Mouse (Mus musculus) retina, embryonic 14.5 days (tissue): ENCODE data around the gene Igf1r.

Source experiments
- DNase-seq: peaks from one replicate; pipeline ENCODE4 v3.0.0-alpha.2; 2015; ENCODE audit warnings: low spot score

Igf1r gene

DNA sequence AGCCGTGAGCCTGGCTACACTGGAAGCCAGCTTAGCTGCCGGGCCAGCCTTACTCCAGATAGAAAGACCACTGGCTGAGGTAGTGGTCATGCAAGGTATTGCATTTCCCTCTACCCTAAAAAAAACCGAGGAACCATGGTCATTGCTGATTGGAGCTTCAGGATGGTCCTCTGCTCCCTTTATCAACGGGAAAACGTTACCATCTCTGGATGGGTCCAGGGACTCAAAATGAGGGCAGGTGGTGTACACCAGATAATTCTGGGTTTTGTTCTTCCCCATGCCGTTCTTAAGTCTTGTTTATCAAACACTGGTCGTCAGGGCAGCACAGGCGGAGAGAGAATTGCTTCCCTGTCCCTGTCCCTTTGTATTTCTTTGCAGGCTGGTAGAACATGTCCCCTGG lies 57.0 kb downstream of the Igf1r start:
- DNase-seq = no peak

DNA sequence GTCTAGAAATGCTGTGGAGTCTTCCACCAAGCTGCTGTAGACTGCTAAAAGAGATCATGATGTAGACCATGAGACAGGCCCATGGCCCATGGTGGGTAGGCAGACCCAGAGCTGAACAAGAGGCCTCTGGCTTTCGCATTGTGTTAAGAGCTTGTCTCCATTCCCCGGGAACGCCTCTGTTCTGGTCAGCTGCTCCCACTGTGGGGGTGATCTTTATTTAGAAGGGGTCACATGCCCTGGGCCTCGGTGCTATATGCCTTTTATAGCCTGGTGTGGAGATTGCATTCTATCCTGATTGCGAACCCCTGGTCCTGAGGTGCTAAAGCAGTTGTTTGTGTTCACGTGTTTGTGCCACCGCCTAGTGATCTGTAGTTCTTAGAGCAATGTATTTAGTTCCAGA lies 57.5 kb downstream of the Igf1r start:
- DNase-seq = no peak

DNA sequence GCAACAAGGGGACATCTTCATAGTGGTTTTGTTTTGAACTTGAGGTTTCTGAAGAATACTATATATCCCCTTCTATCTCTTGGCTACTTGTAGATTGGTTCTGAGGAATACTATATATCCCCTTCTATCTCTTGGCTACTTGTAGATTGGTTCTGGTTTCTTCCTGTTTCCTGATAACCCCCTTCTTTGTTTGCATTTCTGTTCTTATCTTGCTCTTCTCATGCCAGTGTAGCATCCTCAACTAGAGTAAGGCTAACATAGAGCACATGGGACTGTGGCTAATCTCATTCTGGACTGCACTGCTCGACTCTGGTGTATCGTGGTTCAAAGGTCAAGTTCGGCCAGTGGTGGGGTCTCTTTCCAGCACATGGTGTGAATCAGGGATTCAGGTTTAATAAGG lies 58.2 kb downstream of the Igf1r start:
- DNase-seq = no peak

DNA sequence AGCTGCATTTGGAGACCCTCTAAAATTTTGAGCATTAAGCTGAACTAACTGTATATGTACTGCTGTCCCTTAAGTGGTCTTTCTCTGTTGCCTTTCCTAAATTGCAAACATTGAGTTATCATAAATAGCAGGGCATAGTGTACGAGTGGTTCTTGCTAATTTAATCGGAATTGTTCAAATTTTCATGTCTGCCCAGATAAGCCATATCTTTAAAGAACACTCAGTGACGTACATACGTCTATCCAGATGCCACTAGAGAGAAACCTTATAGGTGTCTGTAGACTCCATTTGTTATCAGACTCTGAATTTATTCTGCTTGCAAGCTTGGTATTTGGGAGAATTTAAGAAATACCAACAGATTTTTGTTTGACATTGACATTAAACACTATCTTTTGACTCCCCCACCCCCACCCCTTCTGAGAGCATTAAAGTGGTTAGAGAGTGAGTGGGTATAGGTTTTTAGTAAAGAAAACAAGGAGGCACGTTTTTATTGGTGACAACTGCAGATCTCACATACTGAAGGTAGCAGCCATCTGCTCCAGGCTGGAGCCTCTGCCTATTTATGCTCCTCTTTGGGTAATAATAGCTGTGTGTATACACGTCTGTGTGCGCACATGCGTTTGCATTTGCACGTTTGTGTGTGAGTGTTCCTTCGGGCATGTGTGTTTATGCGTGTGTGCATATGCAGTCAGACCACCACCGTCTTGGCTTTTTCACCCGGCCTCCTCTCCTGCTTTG lies 58.9 kb downstream of the Igf1r start:
- no peak for DNase-seq

DNA sequence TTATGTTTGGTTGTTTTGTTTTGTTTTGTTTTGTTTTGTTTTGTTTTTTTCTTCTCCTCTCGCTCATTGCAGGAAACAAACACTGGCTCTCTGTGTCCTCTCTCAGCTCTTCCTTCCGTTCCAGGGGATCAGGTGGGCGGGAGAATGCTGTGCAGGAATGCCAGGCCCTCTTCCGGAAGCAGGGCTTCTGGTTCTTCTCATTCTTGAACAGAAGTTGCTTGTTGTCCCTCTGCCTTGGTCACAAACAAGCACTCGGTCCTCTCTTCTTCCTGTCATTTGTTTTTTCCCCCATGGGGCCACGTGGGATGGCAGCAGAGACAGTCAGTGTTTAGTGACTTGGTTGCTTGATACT lies 59.5 kb downstream of the Igf1r start:
- DNase-seq = no peak

DNA sequence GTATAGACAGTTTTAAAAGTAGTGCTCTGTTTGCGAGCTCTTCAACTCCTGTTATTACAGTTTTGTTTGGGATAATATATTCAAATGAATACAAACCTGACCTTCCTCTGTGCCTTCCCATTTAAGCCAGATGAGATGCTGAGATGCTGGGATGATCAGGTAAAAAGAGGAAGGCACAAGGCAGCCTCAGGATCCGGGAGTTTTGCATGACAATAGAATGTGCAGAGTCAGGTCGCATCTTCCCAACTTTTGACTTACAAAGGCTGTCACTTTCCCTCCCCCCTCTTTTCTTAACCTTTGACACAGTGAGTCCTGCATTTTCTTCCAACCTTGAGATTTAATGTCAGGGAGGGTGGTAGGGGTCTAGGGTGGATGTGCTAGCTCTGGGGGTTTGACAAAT lies 61.9 kb downstream of the Igf1r start:
- no peak for DNase-seq

DNA sequence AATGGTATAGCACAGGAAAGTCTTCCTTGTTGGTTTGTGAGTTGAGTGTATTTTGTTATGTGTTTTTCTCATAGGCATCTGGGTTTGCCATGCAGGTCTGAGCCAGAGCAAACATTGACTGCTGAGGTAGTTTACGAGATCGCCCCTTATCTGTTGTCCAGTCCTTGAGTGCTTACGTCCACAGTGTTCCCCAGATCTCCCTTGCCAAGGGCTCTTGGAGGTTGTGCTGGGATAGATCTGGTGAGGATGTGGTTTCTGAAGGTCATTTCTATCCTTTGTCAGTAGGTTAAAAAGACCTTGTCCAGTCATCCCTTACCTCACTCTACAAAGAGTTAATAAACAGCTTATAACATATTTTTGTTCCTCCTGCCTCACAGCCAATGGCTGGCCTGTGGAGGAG lies 62.8 kb downstream of the Igf1r start:
- DNase-seq = no peak

DNA sequence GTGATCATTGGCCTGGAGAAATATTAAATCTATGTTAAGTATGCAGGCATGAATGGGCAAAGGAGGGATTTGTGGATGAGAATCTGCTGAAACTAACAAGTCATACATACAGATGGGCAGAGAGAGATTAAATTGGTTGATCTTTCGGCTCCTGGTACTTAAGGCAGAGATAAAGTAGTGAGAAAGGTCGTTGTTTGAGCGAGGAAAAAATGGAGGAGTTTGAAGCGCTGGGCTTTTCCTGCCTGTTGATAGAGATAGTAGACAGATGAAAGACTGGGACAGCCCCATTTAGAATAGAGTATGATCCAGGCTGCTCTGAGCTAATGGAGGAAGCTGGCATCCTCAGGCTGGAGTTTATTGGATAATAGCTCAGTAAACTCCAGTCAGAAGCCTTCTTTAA lies 65.4 kb downstream of the Igf1r start:
- no peak for DNase-seq

DNA sequence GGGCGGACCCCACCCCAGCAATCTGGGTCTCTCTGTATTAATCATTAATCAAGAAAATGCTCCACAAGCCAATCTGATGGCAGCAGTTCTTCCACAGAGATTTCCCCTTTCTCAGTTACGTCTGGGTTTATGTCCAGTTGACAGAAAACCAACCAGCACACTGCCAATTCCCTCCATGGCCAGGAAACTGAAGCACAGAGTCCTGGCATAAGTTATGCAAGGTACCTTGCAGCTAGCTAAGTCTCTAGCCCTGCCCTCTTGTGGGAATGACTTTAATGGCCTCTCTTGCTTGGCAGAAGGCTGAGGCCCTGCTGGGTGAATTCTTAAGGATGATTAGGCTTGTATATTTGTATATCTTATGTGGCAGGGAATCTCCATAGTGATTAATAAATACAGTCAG lies 67.9 kb downstream of the Igf1r start:
- no peak for DNase-seq

DNA sequence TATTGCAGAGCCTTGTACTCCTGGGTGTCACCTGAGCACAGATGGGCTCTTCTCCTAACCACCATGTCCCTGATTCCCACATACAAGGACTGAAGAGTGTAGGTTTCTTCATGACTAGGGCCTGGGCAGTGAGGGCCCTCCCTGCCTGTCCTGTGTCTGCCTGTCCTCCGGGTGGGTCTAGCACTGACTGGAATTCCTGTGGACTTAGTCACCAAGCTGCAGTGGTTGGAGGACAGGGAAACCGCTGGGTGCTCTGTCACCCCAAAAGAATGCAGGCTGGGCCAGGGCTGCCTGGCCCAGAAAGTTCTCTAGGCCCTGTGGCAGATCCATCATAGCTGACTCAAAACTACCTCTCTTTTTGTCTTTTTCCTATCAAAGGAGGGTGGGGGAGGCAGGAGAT lies 69.1 kb downstream of the Igf1r start:
- DNase-seq = no peak

DNA sequence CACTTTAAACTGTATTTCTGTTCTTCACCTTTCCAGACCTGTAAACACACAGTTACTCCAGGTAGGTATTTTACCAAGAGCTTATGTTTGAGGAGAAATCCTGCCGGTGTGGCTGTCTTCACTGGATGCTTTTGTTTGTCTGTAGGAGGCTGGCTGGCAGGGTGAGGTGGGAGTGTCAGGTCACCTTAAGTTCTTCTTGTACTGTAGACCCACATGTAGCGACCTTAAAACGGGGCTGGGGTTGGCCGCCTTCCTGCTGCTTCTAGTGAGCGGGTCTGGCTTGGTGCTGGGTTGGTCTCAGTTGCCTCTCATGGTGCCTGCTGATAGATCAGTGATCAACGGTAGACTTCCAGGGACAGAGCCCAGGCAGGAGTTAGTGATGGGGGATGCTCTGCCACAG lies 69.6 kb downstream of the Igf1r start:
- no peak for DNase-seq

DNA sequence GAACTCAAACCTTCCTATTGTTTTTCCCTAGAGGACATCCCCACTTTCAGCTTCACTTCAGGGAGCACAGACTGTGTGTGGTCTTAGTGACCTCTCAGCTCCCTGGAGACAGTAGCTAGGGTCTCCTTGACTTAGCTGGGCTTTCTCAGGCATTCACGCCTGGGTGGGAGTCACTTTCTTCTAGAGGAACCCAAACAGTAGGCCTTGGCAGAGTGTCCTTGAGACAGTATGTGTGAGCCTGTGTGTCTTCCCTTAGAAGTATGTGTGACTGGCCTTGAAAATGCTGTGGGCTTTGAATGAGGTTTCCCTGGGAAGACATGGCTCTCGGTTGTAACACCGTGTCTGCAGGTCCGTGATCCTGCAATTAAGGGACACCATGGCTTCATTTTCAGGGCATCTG lies 71.3 kb downstream of the Igf1r start:
- no peak for DNase-seq

DNA sequence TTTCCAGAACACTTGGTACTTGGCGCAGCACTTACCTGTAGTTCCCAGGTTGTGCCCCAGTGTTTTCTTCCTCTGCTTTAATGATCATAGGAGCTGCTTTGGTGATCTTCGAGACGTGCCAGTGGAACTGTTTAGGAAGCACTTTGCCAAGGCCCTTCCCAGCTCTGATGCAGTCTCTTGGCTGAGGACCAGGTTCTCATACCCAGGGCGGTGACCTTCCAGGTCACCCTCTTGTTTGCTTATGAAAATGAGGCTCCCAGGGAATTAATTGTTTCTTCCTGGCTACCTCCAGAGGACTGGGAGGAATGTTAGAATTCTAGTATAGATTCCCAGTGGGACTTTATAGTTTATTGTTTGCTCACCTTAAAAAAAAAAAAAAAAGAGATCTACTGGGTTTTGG lies 72.0 kb downstream of the Igf1r start:
- no peak for DNase-seq

DNA sequence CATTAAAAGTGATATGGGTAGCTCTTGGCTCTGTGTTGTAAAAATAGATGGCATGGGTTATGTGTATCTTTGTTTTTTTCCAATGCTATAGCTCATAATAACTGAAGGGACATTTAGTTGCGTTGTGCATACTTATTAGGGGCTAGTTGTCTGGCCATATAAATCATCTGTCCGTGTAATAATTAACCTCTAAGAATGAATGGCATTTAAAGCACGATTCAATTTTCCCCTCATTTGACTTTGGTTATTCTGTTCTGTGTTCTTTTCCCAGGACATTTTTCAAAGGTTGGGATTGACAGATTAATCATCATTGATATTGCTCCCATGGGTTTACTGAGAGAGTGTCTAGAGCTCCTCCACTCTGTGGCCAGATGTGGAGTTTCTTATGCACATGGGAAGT lies 72.8 kb downstream of the Igf1r start:
- DNase-seq = no peak

DNA sequence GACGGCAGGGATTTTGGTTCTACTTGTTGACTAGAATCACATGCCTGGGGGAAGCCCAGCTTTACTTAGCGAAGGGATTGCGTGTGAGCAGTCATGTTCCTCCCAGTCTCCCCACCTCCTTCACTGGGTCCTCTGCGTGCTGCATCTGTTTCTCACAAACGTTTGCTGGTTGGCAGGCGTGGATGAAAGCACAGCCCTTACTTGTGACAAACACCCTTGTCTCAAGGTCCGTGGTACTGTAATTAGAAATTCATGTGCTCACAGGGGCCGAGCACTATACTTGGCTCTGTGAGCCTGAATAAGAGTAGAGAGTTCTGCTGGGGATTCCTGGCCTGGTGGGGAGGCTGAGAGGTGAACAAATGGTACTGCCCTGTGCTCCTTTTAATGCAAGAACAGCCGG lies 73.4 kb downstream of the Igf1r start:
- no peak for DNase-seq

DNA sequence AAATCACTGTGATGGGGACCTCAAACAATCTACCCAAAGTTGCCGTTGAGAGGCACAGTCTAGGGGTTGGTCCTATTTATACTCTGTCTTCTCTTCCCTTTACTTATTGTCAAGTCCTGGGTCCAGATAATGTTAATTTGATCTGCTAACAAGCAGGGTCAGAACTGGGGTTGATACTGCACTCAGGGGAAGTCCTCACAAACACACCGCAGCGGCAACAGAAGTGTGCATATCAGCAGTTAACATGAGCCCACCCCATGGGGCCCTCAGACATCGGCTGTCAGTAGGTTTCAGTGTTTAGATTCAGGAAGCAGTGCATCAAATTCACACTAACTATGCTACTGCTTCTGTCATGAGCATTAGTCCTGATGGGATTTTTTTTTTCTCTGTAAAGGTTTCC lies 75.5 kb downstream of the Igf1r start:
- DNase-seq = no peak

DNA sequence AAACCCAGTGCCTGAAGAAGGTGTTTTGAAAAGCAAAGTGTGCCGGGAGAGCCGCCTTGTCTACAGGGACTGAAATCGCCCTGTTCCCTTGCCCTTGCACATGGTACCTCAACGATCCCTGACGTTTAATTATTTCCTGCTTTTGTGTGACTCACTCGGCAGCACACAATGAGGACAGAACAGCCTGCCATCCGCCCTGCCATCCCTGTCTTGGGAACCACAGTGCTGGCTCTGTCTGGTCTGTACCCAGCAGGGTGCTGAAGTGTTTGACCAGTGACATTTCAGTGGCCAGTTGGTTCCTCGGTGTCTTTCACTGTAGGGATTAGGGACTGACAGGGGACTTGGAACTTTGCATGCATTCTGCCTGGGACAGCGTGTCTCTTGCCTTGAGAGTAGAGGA lies 78.2 kb downstream of the Igf1r start:
- peak; percentile 25 for DNase-seq

DNA sequence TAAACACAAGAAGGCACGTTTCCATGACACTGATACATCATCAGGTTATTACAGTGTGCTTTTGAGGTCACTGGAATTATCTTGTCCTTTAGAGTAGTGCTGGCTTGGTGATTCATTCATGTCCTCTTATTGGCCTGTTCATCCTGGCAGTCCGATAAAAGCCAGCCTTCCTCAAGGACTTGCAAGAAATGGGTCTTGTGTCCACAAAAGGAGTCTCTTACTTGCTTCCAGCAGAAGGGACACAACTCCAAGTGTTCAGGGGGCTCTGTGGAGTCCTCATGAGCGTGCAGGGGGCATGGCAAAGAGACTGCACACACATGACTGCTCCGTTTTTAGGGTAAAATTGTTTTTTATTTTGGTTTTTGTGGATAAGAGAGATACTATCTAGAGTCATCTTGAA lies 83.9 kb downstream of the Igf1r start:
- DNase-seq = no peak

DNA sequence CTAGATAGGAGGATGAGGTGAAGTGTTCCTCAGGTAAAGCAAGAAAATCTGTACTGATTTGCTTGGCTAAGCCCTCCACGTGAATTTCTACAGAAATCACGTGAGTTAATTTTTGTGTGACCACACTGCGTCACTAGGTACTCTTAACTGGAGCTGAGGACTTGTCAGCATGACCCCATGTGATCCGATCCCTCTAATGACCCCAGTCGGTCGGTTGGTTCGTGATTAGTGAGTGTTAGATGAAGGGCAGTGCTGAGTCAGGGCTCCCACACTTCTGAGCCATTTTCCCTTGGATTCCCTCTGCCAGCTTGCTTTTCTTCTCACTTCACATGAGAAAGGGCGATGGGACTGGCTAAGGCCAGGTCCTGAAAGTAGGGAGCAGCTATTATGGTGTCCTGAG lies 86.2 kb downstream of the Igf1r start:
- DNase-seq = no peak

DNA sequence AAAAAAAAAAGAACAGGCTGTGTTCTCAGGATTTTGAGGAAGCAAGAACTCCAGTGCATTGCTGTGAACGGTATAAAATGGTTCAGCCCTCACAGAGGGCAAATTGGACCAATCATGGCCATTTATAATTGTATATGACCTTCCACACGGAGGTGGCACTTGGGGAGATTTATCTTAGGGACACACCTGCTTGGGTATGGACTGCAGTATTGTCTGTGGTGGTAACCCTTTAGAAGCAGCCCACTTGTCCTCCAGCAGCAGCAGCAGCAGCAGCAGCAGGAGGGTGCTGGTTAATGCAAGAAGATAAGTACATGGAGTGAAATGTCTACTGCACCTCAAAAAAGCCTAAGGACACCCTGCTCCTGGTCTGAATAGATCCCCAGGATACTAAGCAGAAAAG lies 86.9 kb downstream of the Igf1r start:
- DNase-seq = no peak

DNA sequence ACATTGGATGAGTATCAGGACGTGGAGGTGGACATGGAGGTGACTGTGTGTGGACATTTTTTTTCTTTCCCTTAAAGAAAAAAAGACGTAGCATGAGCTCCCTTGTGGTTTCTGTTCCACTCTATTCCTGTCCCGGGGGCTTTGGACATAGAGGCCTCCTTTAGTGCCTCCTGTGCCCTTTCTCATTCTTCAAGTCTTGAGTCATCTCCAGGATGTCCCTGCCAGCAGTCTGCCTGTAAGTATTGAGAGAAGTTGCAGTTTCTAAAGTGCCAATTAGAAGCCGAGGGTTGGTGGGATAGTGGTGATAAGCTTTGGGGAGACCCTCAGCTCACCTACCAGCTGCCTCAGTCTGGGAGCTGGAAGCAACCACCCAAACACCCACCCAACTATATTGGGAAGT lies 92.0 kb downstream of the Igf1r start:
- DNase-seq = no peak

DNA sequence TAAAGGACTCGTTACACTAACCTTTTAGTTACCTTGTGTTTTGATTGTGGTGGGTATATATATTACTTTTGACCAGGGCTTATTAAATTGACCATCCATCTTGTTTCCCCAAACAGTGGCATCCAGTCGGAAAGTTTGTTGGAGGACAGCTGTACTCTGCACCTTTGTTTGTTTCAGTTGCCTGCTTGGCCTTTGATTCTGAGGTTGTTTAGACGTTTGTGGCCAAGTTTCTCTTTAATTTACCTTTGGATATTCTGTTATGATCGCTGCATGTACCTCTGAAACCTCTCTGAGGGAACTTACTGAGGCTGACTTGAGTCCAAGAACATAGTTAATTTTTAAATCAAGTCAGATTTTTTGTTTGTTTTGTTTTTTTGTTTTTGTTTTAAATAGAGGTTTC lies 94.5 kb downstream of the Igf1r start:
- DNase-seq = no peak

DNA sequence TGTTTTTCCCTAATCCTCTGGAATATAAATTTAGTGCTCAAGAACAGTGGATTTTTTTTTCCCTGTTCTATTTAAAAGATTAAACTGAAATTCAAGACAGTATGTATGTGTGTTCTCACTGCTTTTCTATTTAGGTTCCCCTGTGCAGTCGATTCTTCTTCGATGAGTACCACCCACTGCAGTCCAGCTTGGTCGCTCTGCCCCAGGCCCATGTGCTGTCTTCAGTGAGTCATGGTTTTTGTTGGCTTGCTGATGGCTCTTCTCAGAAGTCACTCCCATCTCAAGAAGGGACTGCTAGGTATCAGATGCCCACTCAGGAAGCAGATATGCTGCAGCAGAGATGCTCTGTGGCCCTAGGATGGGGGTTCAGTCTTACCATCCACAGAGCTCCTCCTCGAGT lies 95.9 kb downstream of the Igf1r start:
- DNase-seq = no peak

DNA sequence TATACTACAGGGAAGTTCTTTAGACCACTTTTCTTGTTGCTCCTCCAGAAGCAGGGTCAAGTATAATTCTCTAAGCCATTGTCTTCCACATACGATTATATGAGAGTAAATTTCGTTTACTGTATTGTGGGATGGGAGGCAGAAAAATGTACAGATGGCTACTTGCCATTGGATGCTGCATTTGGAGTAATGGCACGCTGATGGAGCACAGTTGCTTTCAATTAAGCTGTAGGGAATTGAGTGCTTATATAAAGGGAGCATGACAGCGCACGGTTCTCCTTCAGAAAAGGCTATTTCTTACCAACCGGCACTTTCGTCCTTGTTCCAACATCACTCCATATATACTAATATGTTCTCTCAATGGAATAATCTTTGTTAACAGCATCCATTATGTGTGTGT lies 96.4 kb downstream of the Igf1r start:
- no peak for DNase-seq
